Mouse (Mus musculus): Measurements from ENCODE around the gene Rnpepl1.

GRCm38 (mm10) chr1:92888901-92889655 is 21.5 kb upstream of the Rnpepl1 start:
- no peak for TF ChIP-seq CTCF (IDR thresholded peaks at IDR 0.05; ENCODE audit: control insufficient read depth, insufficient read depth, low read length)
- no peak for TF ChIP-seq POLR2A (IDR thresholded peaks at IDR 0.05; ENCODE audit: borderline replicate concordance, control insufficient read depth, low read depth, low read length)

Measured in bone marrow, adult 2 months (tissue).